Mouse (Mus musculus) urinary bladder, postnatal 4 days (tissue): ENCODE results near the gene Olfr266.

Experiments used
- DNase-seq, 2 experiments: peaks; one replicate each; pipeline ENCODE4 v3.0.0; 2021 to 2022; ENCODE audit warnings: low spot score in 2 of 2

Gene Olfr266

DNA sequence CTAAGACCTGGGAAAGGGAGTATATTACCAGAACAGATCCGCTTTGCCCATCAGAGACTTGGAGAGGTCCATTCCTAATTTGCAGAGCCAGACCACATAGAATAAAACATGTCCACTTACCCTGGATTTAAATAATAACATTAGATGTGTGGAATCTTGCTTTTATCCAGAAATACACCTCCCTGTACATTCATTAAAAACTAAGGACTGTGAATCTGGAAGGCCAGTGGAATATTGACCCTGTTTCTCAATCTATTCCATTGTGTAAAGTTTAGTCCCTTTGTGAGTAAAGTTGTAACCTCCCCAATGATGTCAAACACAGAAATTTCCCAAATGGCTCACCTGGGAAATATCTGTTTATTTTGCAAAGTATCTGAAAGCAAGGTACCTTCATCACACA, at the start of gene Olfr266:
Gene Olfr266 (minus strand): TSS at position 101 of the 400 bp plus-strand sequence.
- DNase-seq: no peak

DNA sequence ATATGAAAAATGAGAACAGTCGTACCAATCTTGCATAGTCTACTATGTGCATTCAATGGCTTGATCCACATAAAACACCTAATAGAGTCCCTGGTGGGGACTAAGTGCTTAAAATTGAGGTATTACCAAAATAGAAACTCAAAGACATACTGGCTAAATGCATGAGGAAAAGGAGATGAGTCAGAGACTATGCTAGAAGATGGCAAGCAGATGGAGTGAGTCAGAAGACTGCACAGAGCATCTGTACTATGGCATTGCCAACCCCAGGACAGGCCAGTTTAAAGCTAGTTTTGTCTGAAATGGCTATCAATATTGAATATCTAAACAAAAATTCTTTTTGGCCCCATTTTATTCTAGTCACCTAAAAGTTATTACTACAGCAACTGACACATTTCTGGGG, 49.5 kb upstream of the Olfr266 start:
- DNase-seq: no peak

DNA sequence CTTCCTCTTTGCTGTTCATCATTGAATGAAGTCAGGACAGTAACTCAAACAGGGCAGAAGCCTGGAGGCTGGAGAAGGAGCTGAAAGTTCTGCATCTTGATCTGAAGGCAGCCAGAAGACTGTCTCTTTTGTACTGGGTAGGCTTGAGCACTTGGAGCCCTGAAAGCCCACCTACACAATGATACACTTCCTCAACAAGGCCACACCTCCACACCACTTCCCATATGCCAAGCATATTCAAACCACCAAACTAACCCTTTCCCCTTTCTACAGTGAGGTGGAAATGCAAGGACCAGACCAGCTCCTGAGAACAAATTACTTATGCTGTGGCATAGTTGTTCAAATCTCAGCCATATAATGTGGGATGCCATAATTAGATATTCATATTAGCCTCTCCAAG, 46.8 kb upstream of the Olfr266 start:
- no peak for DNase-seq

DNA sequence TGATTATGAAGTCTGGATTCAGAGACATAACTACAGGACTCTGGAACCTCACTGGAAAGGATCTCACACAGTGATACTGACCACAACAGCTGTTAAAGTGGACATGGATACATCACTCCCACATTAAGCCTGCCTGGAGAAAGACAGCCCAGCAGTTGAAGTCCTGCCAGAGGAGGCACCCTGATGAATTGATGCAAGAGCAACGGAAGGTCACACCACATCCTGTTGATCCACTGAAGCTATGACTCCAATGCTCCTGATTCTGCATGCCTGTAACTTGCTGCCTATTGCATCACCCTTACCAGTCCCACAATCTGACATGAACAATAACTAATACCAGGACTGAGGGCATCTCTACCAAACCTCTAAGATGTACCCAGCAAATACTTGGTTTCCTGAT, 6.0 kb upstream of the Olfr266 start:
- DNase-seq: no peak

DNA sequence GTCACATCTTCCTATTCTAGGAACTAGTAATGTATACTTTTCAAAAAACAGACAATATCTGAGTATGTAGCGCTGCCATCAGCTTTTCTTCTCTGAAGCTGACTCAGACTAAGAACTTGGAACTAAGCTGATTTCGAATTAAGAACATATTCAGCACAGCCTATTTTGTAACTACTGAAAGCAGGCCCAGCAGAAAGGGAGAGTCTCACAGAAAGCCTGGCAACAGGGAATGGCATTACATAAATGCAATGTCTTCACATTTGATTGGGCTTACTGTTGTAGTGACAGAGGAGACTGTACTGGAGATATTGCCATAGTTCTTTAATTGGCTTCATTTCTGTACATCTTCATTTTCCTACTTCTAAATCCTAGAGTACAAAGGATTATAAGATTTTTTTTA, 8.4 kb downstream of the Olfr266 start:
- no peak for DNase-seq

DNA sequence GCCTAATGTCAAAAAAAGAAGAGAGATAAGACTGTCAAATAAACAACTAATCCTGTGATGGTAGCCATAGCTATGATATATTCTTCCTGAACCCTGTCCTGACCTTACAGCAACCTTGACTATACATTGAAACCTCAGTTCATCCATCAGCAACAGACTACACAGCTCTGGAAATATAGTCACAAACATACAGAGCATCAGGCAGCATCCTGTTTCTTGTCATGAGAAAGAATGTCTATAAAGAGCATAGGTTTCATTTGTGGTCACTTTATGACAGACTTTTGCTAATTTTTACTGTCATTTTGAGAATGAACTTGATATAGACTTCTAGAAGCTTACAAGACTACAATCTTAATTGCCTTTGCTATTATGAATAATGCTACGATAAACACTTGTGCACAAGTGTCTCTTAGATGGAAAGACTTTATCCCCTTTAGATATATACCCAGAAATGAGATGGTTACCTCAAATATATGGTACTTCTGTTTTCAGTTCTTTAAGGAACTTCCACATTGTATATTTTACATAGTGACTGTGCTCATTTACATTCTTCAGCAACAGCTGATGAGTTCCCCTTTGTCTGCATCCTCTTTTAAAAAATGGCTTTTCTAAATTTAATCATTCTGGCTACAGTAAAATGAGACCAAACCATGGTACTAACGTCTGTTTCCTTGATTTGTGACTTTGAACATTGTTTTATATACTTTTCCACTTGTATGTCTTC, 17.0 kb downstream of the Olfr266 start:
- DNase-seq: no peak

DNA sequence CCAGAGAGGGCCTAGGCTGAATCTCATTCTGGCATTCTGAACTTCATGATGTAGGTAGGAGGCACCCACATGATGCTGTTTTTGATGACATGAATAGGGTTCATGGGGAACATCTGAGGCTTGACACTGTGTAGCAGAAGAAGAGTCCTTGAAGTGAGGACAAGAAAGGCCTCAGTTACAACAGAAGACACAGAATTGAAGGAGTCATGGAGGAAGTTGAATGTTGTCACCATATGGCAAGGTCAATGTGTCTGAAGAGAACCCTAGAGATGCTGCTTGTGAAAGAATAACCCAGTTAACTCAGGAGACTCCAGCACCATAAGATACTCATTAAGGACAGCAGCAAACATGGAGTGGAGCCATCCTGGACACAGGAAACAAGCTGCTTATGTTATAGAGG, 28.0 kb downstream of the Olfr266 start:
- DNase-seq: no peak

DNA sequence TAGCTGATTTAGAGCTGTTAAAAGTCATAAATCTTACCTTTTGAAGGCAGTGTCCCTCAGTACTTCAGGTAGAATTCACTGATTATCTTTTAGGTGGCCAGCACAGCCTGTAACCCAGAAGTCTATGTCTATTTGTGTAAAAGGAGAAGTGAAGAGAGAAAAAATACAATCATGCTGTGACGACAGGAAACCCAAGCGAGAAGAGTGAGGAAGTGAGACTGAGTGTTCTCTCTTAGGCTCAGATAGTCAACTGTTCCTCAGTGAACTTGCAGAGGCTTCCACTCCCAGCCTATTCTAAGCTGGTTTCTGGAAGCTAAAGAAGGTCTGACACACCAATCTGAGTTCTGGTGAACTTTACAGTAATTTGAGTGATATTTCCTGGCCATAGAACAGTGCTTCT, 36.2 kb downstream of the Olfr266 start, which contains the start of gene Cd53:
Gene Cd53 (minus strand): TSS at position 220 of the 400 bp plus-strand sequence.
- no peak for DNase-seq

DNA sequence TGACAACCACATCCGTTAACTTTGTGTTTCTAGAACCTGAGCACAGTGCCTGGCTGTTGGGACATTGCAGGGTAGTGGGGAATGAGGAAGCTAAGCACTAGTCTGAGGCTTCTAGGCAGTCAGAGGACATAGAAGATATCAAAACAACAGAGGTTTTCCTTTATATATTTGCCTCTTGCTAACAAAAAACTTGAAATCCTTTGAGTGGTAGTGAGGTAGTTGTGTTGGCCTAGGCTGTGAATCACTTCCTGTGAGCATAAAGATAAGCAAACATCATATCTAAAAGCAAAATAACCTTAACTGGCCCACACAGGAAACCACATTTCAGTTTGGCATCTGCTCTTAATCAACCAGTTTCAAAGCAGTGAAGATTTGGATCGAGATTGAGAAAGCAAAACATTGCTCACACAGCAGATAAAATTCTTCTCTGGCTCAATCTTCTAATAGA, 37.6 kb downstream of the Olfr266 start:
- DNase-seq: no peak

DNA sequence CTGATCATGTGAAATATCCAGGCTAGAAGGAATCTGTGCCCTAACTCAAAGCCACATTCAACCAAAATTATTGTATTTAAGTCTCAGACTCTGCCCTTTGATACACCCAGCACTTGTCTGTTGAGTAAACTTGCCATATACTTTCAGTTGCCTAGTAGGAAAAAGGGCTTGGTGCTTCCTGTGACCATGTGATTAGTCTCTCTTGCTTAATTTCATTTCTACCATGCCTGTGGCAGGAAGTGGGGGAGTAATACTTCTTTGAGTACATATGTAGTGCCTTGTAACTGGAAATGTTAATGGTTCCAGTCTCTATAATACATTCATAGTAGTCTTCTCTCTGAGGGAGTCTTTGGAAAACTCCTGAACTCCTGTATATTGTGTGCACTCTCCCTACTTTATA, 38.1 kb downstream of the Olfr266 start:
- DNase-seq: no peak

DNA sequence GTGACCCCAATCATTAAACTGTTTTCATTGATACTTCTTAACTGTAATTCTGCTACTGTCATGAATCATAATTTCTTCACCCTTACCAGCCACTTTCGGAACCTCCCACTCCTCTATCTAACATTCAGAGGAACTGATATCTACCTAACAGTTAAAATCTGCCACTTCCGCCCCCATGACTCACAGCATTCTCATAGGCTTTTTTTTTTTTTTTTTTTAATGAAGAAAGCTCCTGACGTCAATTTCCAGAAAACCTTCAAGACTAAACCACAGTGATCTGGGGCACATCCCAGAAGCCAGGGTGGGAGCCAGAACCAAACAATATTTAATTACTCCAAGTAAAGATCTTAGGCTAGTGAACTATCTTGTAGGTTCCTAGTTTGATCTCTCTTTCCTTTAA, 41.0 kb downstream of the Olfr266 start:
- DNase-seq: no peak

DNA sequence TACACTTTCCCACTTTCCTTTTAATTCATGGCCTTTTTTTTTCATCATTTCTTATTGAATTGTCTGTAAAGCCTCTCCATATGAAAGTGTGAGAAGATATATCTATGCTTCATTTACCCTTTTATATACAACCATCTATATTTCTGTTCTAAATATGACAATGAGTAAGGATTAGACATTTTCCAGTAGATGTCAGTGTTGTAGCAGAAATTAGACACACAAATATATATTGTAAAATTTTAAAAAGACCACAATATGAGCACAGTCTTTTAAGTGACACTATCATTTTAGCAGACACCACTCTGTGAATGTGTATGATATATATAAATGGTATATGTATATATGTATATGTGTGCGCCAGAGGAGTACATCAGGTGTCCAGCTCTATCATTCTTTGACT, 54.3 kb downstream of the Olfr266 start:
- DNase-seq: no peak
